Mouse (Mus musculus) small intestine, adult 2 months (tissue): ENCODE results near the gene Btbd2. TPM values are rescaled to one million over a fixed set of nuclear protein-coding genes. Genes with fewer than 3 reads are reported as not detected.

Source experiments
- H3K27ac ChIP-seq: fragments of 200-500 bp; 2 replicates; pipeline ENCODE4 v1.5.1; 2012; ENCODE audit warnings: low read depth, low read length, control low read depth, inconsistent platforms; ENCODE audit not compliant: insufficient read depth
- H3K27me3 ChIP-seq: fragments of 200-500 bp; 2 replicates; pipeline ENCODE4 v1.6.1; 2012; ENCODE audit warnings: mild to moderate bottlenecking, moderate library complexity, low read length, inconsistent platforms; ENCODE audit not compliant: control insufficient read depth, insufficient read depth
- H3K36me3 ChIP-seq: fragments of 200-500 bp; 2 replicates; pipeline ENCODE4 v1.6.1; 2012; ENCODE audit warnings: mild to moderate bottlenecking, low read length, control low read depth, inconsistent platforms; ENCODE audit not compliant: control insufficient read depth, insufficient read depth
- H3K4me1 ChIP-seq: fragments of 200-500 bp; 2 replicates; pipeline ENCODE4 v1.6.1; 2012; ENCODE audit warnings: low read length, inconsistent platforms, mixed read lengths; ENCODE audit not compliant: control insufficient read depth, insufficient read depth, insufficient read length
- H3K4me3 ChIP-seq: fragments of 200-500 bp; 2 replicates; pipeline ENCODE4 v1.5.1; 2012; ENCODE audit warnings: low read depth, mild to moderate bottlenecking, control low read depth, inconsistent platforms, low read length, moderate library complexity
- CTCF ChIP-seq: fragments of 200-500 bp; IDR thresholded peaks from 2 replicates; pipeline ENCODE4 v1.5.1; 2012; ENCODE audit warnings: low read depth, mild to moderate bottlenecking, control low read depth, inconsistent platforms, low read length, moderate library complexity, mixed read lengths; ENCODE audit not compliant: insufficient replicate concordance, insufficient read length; ENCODE audit errors: extremely low read depth
- POLR2A ChIP-seq: fragments of 200-500 bp; IDR thresholded peaks from 2 replicates; pipeline ENCODE4 v1.6.1; 2012; ENCODE audit warnings: low read depth, mild to moderate bottlenecking, control low read depth, inconsistent platforms, low read length, moderate library complexity
- WGBS: fragments of 180-500 bp; shearing (Covaris S2); methylation state at CpG from one replicate; pipeline ENCODE4 v1.1.7; 2018; 5-methylcytosine and 5-hydroxymethylcytosine counted together
- polyA plus RNA-seq: library from polyadenylated mRNA; depleted of rRNA; stranded (reverse); fragments of >200 nt; gene quantifications from 2 replicates; pipeline ENCODE4 v1.2.3, GENCODE M21; 2012

Gene Btbd2
- polyA plus RNA-seq, 1 experiment: 84.1 TPM

DNA sequence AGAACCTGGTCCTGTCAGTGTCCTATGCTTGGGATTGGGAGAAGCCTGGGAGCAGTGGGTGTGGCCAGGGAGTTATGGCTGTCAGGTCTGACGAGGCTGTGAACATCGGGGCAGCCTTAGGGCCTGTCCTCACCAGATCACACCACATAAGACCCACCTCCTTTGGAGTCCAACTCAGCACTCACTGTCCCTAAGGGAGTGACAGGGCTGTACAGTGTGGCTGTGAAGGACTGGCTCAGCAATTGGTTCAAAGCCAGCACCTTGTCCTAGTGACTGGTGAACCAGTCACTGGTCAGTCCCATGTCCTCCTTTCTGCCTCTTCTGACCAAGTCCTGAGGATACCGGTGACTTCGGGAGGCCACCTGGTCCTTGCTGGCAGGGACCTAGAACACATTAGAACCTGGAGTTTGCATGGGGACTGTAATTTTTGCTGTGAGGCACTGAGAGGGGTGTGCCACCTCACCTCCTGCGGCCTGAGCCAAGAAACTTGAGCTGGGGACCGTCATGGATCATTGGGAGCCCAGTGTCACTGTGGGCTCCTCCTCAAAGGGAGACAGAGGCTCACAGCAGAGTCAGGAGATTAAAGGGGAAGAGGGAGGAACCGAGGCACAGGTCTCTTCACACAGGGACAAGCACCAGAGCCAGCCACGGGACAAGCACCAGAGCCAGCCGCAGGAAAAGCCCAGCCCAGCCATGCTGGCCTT lies 22.8 kb upstream of the Btbd2 start:
- Histone ChIP-seq H3K27ac (peak overlapping the region; percentile 73), H3K27me3 (no peaks in the 10 kb centered on the region), H3K4me3 (no peak overlapping the region), H3K4me1 (peaks cover 28% of the 10 kb centered on the region), H3K36me3 (no peaks in the 10 kb centered on the region)
- TF ChIP-seq CTCF: no peak
- no peak for TF ChIP-seq POLR2A
- 58% methylated on average over 9 of the region's 9 CpGs for WGBS

DNA sequence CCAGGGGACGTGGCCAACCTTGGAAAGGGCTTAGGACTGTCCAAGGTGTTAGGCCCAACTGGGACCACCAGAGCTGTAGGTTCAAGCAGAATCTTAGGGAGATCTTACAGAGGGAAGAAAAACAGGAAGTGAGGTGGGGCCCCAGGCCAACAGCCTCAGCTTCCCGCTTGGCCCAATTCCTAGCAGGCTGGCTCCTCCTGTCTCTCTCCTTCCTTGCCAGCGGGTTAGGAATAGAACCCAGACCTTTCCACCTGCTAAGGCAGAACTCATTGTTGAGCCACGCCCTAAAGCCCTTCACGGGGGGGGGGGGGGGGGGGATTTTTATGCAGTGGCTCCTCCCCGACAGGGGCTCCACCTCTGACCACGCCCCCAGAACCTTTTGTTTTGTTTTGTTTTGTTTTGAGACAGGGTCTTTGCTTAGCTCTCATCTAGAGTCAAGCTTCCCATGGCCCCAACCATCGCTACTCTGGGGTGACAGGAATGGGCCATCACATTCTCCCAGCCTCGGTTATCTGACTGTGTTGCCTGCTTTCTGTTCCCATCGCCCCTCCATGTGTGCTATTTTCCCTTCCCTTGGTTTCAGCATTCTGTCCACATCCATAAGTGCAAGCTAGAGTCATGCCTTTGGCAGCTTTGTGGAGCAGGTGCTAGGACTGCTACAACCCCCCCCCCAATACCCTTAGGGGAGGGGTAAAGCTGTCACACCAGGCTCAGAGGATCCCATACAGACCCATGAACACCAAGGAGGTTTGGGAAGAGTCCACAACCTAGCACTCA lies 21.9 kb upstream of the Btbd2 start:
- H3K4me3 ChIP-seq: no peak overlapping the region
- no peaks in the 10 kb centered on the region; the same call in 1 of the 2 replicates for H3K36me3 ChIP-seq
- 19% methylated on average over 9 of the region's 10 CpGs for WGBS
- no peak for TF ChIP-seq CTCF
- TF ChIP-seq POLR2A: no peak
- H3K4me1 ChIP-seq: peaks cover 38% of the 10 kb centered on the region
- H3K27me3 ChIP-seq: no peaks in the 10 kb centered on the region
- H3K27ac ChIP-seq: peak overlapping the region; percentile 98

- no peaks in the 10 kb centered on the region for H3K27me3 ChIP-seq
- 1% methylated on average over 8 of the region's 8 CpGs for WGBS
- TF ChIP-seq CTCF (no peak), POLR2A (peak; percentile 29; the same call in 1 of the 2 replicates)
- peak within 1 kb of the TSS; percentile 68 for H3K4me3 ChIP-seq
- peak within 1 kb of the TSS; percentile 98 for H3K27ac ChIP-seq
- no peaks in the 10 kb centered on the region; the same call in 1 of the 2 replicates for H3K36me3 ChIP-seq
- peaks cover 45% of the 10 kb centered on the region for H3K4me1 ChIP-seq
Observed at GRCm38 (mm10) chr10:80677942-80678436, 21.1 kb upstream of the Btbd2 start, which contains the start of gene Mknk2. TSS of gene Mknk2 (minus strand) at chr10:80678112.

- Histone ChIP-seq H3K27ac (peak overlapping the region; percentile 98), H3K27me3 (no peaks in the 10 kb centered on the region), H3K36me3 (no peaks in the 10 kb centered on the region; the same call in 1 of the 2 replicates), H3K4me1 (peaks cover 52% of the 10 kb centered on the region), H3K4me3 (peak overlapping the region; percentile 68)
- 6% methylated on average over 9 of the region's 9 CpGs for WGBS
- TF ChIP-seq POLR2A (no peak), CTCF (no peak)
Observed at GRCm38 (mm10) chr10:80677128-80677875, 20.4 kb upstream of the Btbd2 start.

GRCm38 (mm10) chr10:80676198-80676928 lies 19.5 kb upstream of the Btbd2 start:
- Histone ChIP-seq H3K27me3 (no peaks in the 10 kb centered on the region), H3K27ac (peak overlapping the region; percentile 98), H3K4me3 (peak overlapping the region; percentile 85), H3K36me3 (peaks cover 6% of the 10 kb centered on the region; the same call in 1 of the 2 replicates), H3K4me1 (peaks cover 56% of the 10 kb centered on the region)
- peak; percentile 99 for TF ChIP-seq POLR2A
- no peak for TF ChIP-seq CTCF
- WGBS: under 1% methylated on average over 55 of the region's 78 CpGs

- Histone ChIP-seq H3K4me1 (peaks cover 56% of the 10 kb centered on the region), H3K27ac (peak overlapping the region; percentile 36), H3K4me3 (peak overlapping the region; percentile 85), H3K27me3 (no peaks in the 10 kb centered on the region), H3K36me3 (peaks cover 13% of the 10 kb centered on the region)
- no peak for TF ChIP-seq CTCF
- no peak for TF ChIP-seq POLR2A
- WGBS: 1% methylated on average over 41 of the region's 54 CpGs
Observed at GRCm38 (mm10) chr10:80675405-80676197, 18.7 kb upstream of the Btbd2 start.
